Mouse (Mus musculus): ENCODE results near the gene Alcam. TPM values are rescaled to one million over a fixed set of nuclear protein-coding genes. Genes with fewer than 3 reads are reported as not detected.

The Alcam gene
- total RNA-seq, 2 experiments from 2014 or later: 154 to 161 TPM

GRCm38 (mm10) chr16:52386781-52387300, 67.0 kb downstream of the Alcam start:
- intact Hi-C loops (cut with DNase I): no loop called here
- no peak for DNase-seq (ENCODE audit: extremely low spot score in 1 of 2, low spot score in 2 of 2)

DNA sequence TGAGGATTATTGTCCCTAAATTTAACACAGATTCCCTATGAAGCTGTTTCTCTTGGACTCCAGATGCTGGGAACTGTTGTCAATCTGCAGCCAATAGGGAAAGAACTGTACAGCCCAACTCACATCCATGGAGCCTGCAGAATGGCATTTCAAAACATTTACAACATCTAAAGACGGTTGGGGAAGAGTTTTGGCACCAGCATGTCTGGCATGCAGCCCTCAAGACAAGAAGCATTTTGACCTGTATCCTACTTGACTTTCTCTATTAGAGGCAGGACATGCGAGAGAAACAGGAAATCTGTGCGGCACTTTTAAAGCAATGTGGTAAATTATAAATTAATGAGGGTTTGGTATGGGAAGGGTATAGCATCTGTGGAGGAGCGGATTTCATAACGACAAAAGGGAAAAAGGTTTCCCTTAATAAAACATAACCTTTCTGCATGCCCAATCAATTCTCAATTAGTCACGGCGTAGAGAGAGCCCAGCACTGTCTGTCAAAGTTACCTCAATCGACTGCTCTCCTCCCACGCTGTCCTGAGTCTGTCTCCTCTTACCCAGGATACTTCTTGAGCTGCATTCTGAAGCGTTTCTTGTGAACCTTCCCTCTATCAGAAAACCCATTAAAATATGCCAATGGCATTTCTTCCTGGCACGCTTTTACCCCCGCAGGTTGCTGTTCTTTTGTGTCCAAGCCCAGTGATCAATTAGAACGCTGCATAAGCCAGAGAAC, 70.3 kb downstream of the Alcam start:
- DNase-seq (ENCODE audit: extremely low spot score in 1 of 2, low spot score in 2 of 2): no peak
- intact Hi-C loops (cut with DNase I): no loop called here

DNA sequence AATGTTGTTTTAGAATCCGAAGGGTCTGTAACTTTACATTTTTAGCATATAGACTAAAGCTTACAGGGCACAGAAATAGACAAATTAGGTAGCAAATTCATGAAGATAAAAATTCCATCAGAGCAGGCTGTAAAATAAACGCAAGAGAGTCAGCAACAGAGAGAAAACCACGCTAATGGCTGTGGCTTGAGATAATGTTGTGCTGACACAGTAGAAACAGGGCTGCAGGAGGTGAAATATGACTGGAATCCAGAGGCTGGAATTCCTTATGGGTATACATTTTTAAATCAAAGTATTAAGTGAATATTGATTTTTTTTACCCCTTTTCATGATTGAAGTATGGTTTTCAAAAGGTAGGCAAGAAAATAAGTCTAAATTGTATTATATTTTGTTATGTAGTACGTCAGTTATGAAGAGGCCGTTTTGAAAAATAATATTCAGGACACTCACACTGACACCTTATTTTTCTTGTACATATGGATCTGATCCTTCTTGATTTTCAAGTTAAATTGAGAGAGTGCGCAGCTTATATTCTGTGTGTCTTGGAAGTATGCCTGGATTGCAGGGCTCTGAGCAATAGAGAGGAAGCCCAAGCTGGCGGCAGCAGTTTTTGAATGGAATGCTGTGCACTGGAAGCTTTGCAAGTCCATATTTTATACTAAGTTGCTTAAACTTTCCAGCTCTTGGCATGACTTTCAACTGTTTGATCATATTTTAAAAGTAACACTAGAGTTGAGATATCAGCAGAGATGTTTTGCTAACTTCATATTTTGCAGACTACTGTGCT, 74.9 kb downstream of the Alcam start:
- peak in 1 of 2 experiments; percentile 22 for DNase-seq (ENCODE audit: extremely low spot score in 1 of 2, low spot score in 2 of 2)
- intact Hi-C loops (cut with DNase I): no loop called here

GRCm38 (mm10) chr16:52376827-52377226, 77.0 kb downstream of the Alcam start:
- DNase-seq (ENCODE audit: extremely low spot score in 1 of 2, low spot score in 2 of 2): no peak
- intact Hi-C loops (cut with DNase I): no loop called here

DNA sequence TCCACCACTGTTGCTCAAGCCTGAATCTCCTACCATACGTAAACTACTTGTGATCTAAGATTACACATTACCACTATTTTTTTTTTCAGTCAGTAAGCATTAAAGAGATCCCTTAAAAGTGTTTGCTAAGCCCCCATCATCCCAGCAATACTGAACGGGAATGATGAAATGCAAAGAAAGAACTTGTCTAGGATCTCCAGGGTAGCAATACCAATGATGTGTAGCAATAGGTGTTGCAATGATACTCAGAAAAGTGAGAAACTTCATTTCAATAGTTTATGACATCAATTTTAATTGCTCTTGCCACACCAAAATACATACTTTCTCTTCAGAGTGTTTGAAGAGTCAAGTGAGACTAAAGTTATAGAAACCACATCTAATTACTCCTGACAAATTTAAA, 81.9 kb downstream of the Alcam start:
- intact Hi-C loops (cut with DNase I): no loop called here
- no peak for DNase-seq (ENCODE audit: extremely low spot score in 1 of 2, low spot score in 2 of 2)

- intact Hi-C loops (cut with DNase I): no loop called here
- DNase-seq (ENCODE audit: extremely low spot score in 1 of 2, low spot score in 2 of 2): no peak
Observed at GRCm38 (mm10) chr16:52368521-52368920, 85.4 kb downstream of the Alcam start.

DNA sequence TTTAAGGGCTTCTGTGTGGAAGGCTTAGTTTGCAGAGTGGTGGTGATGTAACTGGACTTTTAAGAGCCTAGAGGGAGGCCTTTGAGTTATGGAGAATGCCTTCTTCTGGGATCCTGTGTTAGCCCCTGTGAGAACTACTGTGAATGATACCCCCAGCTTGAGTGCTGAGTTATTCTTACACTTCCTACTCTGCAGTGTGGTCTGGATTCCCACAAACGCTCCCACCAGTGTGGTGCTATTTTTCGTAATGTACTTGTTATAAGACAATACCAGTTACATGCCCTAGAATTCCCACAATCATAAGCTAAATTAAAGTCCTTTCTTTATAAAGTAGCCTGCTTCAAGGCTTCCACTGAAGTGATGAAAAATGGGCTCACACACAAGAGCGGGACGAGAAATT, 87.0 kb downstream of the Alcam start:
- no peak for DNase-seq (ENCODE audit: extremely low spot score in 1 of 2, low spot score in 2 of 2)
- intact Hi-C loops (cut with DNase I): no loop called here

- no peak for DNase-seq (ENCODE audit: extremely low spot score in 1 of 2, low spot score in 2 of 2)
- intact Hi-C loops (cut with DNase I): no loop called here
Observed at GRCm38 (mm10) chr16:52363944-52364511, 89.8 kb downstream of the Alcam start.

DNA sequence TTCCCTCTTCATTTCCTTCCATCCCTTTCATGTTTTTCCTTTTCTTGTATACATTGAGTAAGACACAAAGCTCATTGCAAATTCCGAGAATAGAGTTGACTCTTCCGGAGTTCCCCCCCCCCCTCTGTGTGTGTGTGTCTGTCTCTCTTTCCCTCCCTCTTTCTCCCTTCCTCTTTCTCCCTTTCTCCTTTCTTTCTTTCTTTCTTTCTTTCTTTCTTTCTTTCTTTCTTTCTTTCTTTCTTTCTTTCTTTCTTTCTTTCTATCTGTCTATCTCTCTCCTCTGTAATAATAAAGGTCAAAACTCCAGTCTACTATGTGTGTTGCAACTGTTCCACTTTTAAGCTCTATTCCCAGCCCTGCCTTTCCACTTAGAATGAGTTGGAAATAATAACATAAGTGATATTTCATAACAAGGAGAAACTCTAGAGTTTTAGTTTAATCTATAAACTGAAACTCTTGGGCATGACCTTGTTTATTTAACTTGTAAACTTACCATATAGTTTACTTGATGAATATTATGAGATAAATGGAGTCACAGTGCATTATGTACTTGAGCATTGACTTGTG, 110.3 kb downstream of the Alcam start:
- DNase-seq (ENCODE audit: extremely low spot score in 1 of 2, low spot score in 2 of 2): no peak
- intact Hi-C loops (cut with DNase I): no loop called here

DNA sequence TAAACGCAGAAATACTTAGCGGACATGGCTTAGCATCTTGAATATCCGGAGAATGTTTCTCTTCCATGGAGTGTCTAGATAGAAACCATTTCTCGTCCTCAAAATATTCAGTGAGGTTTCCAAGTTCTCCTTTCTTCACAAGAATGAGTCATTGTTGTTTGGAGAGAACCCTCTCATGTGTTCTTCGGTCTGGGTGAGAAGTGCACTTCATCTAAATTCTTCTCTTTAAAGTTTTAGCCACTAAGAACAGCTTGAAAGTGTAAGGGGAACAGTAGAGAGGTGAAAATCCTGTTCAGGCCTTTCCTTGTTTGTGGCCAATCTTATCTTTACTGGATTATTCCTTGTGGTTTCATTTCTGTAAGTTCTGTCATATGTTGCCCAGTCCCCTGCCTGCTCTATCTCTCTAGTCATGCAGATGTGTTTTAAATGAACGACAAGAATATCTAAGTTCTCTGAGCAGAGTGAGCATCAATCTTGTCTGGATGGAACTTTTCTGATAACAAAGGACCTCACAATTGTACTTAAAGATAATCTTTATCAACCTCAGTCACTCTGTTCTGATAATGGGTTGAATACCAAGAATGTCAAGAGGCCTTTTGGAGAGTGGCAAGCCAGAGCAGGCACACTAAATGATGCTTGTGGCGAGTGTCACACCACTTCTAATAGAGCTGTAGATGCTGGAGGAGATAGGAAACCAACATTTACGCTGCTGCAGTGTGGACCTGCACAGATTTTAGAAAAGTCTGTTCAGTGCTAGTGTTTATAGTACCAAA, 111.0 kb downstream of the Alcam start:
- intact Hi-C loops (cut with DNase I): no loop called here
- no peak for DNase-seq (ENCODE audit: extremely low spot score in 1 of 2, low spot score in 2 of 2)

- intact Hi-C loops (cut with DNase I): no loop called here
- no peak for DNase-seq (ENCODE audit: extremely low spot score in 1 of 2, low spot score in 2 of 2)
Observed at GRCm38 (mm10) chr16:52334084-52334483, 119.8 kb downstream of the Alcam start.

DNA sequence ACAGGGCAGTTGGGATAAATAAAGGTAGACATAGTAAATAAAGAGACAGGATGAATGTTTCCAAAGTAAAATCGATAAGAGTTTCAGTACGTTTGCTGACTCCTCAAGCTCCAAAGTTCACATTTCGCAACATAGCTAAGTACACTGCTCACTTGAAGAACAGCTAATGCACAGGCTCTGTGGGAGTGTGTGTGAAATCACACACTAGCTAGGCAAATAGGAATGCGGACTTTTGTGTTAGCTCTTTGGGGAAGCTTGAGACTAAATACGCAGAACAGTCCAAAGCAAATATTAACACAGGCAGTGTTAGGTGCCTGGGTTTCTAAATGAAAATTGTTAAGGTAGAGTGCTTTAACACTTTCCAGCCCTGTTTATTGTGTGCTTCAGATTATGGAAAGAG, 120.2 kb downstream of the Alcam start:
- intact Hi-C loops (cut with DNase I): no loop called here
- no peak for DNase-seq (ENCODE audit: extremely low spot score in 1 of 2, low spot score in 2 of 2)

DNA sequence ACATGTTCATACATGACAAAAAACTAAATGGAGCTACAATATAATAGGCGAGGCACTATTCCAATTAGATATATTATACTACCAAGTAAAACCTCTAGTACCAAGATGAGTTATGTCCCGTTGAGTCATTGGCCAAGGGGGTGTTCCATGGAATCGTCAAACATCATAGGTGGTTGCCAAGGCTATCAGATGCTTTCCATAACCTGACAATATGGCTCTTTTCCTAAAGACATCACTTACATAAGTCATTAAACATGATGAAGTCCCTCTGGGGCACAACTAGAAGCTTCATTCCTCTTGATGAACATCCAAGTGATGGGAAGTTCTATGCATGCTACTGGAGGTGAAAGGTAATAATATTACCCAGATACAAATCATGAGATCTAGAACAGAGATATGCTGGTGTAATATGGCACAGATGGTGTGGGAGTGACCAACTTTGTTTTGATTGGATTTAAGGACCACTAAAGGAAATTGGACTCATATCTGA, 122.5 kb downstream of the Alcam start:
- no peak for DNase-seq (ENCODE audit: extremely low spot score in 1 of 2, low spot score in 2 of 2)
- intact Hi-C loops (cut with DNase I): no loop called here

GRCm38 (mm10) chr16:52329420-52329819, 124.5 kb downstream of the Alcam start:
- intact Hi-C loops (cut with DNase I): no loop called here
- DNase-seq (ENCODE audit: extremely low spot score in 1 of 2, low spot score in 2 of 2): no peak

DNA sequence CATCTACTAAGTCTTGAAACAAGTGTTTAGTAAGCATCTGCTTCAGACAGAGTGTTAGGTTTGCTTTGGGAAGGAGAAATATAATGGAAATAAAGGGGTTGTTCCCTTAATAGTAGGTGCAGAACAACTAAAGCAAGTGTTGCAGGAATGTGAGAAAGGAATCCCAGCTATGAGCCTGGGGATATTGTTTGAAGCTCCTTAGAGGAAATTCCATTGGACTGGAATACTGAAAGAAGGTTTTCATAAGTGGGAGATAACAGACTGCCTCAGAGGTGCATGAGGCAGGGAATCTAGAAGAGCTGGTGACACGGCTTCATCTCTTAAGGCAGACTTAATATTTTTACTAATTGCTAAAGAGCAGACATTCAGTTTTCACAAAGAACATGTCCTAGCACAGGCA, 134.6 kb downstream of the Alcam start:
- DNase-seq (ENCODE audit: extremely low spot score in 1 of 2, low spot score in 2 of 2): no peak
- intact Hi-C loops (cut with DNase I): loop anchor here (10.0 kb wide), 1 partner anchor 946 kb away; no protein-coding TSS in a partner anchor

DNA sequence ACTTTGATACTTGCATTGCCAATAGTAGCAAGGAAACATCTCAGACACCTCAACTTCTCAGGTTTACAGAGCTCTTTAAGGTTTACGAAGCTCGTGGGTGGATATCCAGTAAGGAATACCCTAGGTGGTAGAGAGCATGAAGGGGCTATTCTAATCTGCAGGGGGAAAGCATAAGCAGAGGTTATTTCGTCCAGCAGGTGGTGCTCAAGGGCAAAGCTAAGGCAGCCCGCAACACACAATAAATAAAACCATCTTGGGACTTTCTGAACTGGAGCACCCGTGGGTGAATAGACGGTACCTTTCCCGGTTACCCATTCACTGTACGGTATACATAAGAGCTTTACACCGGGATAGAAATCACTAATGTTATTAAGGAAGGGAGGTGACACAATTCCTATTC, 142.8 kb downstream of the Alcam start:
- peak; percentile 69 to 77 for DNase-seq (ENCODE audit: extremely low spot score in 1 of 2, low spot score in 2 of 2)
- intact Hi-C loops (cut with DNase I): loop anchor here (1.0 to 10.0 kb wide), 2 partner anchors 139 to 954 kb away; no protein-coding TSS in a partner anchor

GRCm38 (mm10) chr16:52307016-52307415, 146.9 kb downstream of the Alcam start:
- intact Hi-C loops (cut with DNase I): no loop called here
- DNase-seq (ENCODE audit: extremely low spot score in 1 of 2, low spot score in 2 of 2): no peak

DNA sequence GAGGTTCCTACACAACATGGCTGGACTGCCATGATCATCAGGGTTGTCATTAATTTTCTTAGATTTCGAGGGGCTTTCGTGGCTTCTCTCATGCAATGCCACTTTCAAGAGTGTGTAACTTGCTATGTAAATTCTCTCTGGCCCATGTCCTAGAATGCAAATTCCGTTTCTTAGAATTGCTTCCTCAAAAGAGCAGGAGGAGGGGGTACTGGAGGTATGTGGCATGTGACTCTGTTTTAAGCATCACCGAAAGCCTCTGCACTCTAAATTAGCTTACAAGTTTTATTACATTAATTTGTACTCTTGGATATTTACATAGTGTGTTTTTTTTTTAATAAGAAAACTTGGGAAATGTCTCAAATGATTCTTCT, 150.4 kb downstream of the Alcam start:
- intact Hi-C loops (cut with DNase I): no loop called here
- DNase-seq (ENCODE audit: extremely low spot score in 1 of 2, low spot score in 2 of 2): no peak
